Mouse (Mus musculus): ENCODE results near the gene Gm20532.

Gm20532 gene

GRCm38 (mm10) chr2:26611054-26611453 is 24.6 kb downstream of the Gm20532 start:
- in situ Hi-C loops (cut with MboI; ENCODE audit: unreplicated experiment in 2 of 2), result no loop called here

- in situ Hi-C loops (cut with MboI; ENCODE audit: unreplicated experiment in 2 of 2), result no loop called here
These were observed 25.5 kb downstream of the Gm20532 start for GRCm38 (mm10) chr2:26611896-26612295.

GRCm38 (mm10) chr2:26614903-26615302 is 28.5 kb downstream of the Gm20532 start:
- in situ Hi-C loops (cut with MboI; ENCODE audit: unreplicated experiment in 2 of 2), result no loop called here

- in situ Hi-C loops (cut with MboI; ENCODE audit: unreplicated experiment in 2 of 2), result no loop called here
These were observed 29.2 kb downstream of the Gm20532 start for GRCm38 (mm10) chr2:26615459-26616124.

GRCm38 (mm10) chr2:26617331-26617730 is 30.9 kb downstream of the Gm20532 start:
- in situ Hi-C loops (cut with MboI; ENCODE audit: unreplicated experiment in 2 of 2), result no loop called here

- in situ Hi-C loops (cut with MboI; ENCODE audit: unreplicated experiment in 2 of 2), result no loop called here
These were observed 31.5 kb downstream of the Gm20532 start for GRCm38 (mm10) chr2:26617928-26618327.

GRCm38 (mm10) chr2:26621246-26621645 is 34.8 kb downstream of the Gm20532 start:
- in situ Hi-C loops (cut with MboI; ENCODE audit: unreplicated experiment in 2 of 2), result no loop called here

- in situ Hi-C loops (cut with MboI; ENCODE audit: unreplicated experiment in 2 of 2), result no loop called here
These were observed 36.5 kb downstream of the Gm20532 start for GRCm38 (mm10) chr2:26622984-26623383.

- in situ Hi-C loops (cut with MboI; ENCODE audit: unreplicated experiment in 2 of 2), result no loop called here
These were observed 39.0 kb downstream of the Gm20532 start for GRCm38 (mm10) chr2:26625419-26625818.

GRCm38 (mm10) chr2:26626081-26626480 is 39.6 kb downstream of the Gm20532 start:
- in situ Hi-C loops (cut with MboI; ENCODE audit: unreplicated experiment in 2 of 2), result no loop called here

GRCm38 (mm10) chr2:26627921-26628739 is 41.7 kb downstream of the Gm20532 start, which contains the start of gene Fam69b:
Gene Fam69b (plus strand): TSS chr2:26628457.
- in situ Hi-C loops (cut with MboI; ENCODE audit: unreplicated experiment in 2 of 2), result no loop called here

- in situ Hi-C loops (cut with MboI; ENCODE audit: unreplicated experiment in 2 of 2), result no loop called here
These were observed 42.5 kb downstream of the Gm20532 start for GRCm38 (mm10) chr2:26628792-26629437.

GRCm38 (mm10) chr2:26632541-26633395 is 46.3 kb downstream of the Gm20532 start:
- in situ Hi-C loops (cut with MboI; ENCODE audit: unreplicated experiment in 2 of 2), result no loop called here

- in situ Hi-C loops (cut with MboI; ENCODE audit: unreplicated experiment in 2 of 2), result no loop called here
These were observed 47.6 kb downstream of the Gm20532 start for GRCm38 (mm10) chr2:26633953-26634530.

GRCm38 (mm10) chr2:26634629-26635488 is 48.4 kb downstream of the Gm20532 start:
- in situ Hi-C loops (cut with MboI; ENCODE audit: unreplicated experiment in 2 of 2), result loop anchor here (5.0 kb wide), 1 partner anchor 38 kb away; no protein-coding TSS in a partner anchor

GRCm38 (mm10) chr2:26635489-26636324 is 49.3 kb downstream of the Gm20532 start:
- in situ Hi-C loops (cut with MboI; ENCODE audit: unreplicated experiment in 2 of 2), result loop anchor here (5.0 kb wide), 1 partner anchor 38 kb away; no protein-coding TSS in a partner anchor

GRCm38 (mm10) chr2:26636325-26636635 is 49.8 kb downstream of the Gm20532 start:
- in situ Hi-C loops (cut with MboI; ENCODE audit: unreplicated experiment in 2 of 2), result loop anchor here (5.0 kb wide), 1 partner anchor 39 kb away; no protein-coding TSS in a partner anchor

- in situ Hi-C loops (cut with MboI; ENCODE audit: unreplicated experiment in 2 of 2), result loop anchor here (5.0 kb wide), 1 partner anchor 40 kb away; no protein-coding TSS in a partner anchor
These were observed 51.0 kb downstream of the Gm20532 start for GRCm38 (mm10) chr2:26637316-26637932.

Measured in v-Abl transformed pro-B cells (cell line).